Mouse (Mus musculus): ENCODE results near the gene Raly.
"Not testable (repeated sequence)": the region's sequence is repeated elsewhere in the genome, so short reads cannot be mapped to it uniquely, and the experiment has no call there.

The Raly gene

DNA sequence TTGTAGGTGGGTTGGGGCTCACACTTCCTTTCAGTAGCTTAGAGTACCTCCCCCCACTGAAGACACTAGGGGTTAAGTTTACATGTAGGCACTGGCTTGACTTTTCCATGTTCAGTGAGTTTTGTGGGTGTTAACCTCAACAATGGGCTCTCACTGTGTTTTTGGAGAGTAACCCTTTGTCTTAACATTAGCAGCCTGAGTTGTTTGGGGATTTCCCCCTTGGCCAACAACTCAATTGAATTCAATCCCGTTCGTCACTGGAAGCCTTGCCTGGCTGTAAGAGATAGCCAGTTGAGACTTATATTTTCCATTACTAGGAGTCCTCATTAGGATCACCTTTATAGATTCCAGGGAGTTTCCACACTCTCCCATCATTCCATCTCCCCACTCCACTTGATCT, 45.6 kb downstream of the Raly start:
- no peak for DNase-seq (ENCODE audit: low read depth)

- no peak for DNase-seq (ENCODE audit: low read depth)
Measured at GRCm38 (mm10) chr2:154848086-154848485, 57.2 kb downstream of the Raly start.

GRCm38 (mm10) chr2:154855383-154855782, 64.5 kb downstream of the Raly start:
- DNase-seq (ENCODE audit: low read depth), result peak; percentile 38

- DNase-seq (ENCODE audit: low read depth), result no peak
Measured at GRCm38 (mm10) chr2:154863672-154864071, 72.8 kb downstream of the Raly start.

DNA sequence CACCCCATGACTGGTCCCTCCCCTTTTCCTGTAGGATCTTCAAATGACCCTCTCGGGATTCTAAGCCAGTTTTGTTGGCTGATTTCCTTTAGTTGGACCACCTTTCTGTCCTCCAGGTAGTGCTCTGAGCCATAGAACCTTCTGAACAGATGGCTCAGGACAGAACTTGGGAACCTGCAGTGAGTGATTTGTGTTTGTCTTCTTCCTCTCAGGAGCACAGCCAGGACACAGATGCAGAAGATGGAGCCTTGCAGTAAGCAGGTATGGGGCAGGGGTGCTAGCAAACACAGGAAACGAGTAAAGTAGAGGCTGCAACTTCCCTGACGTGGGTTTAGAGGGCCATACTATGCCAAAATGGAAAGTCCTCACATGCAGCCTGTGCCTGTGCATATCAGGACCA, 74.8 kb downstream of the Raly start:
- DNase-seq (ENCODE audit: low read depth), result no peak

- DNase-seq (ENCODE audit: low read depth), result no peak
Measured at GRCm38 (mm10) chr2:154868106-154868505, 77.2 kb downstream of the Raly start.

- no peak for DNase-seq (ENCODE audit: low read depth)
Measured at GRCm38 (mm10) chr2:154869954-154870641, 79.2 kb downstream of the Raly start.

DNA sequence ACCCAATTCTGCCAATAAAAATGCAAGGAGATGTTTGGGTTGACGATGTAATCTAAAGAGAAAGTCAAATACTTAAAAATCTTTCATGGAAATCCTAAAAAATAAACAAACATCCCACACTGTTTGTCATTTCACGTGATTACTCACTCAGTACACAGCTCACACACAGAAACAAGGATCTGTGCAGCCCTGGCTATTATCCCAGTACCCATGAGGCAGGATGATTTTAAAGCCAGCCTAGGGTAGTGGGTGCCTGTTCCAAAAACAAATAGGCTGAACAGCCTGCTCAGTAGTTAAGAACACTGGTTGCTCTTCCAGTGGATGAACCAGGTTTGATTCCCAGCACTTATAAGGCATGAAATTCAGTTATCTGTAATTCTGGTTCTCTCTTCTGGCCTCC, 85.7 kb downstream of the Raly start:
- no peak for DNase-seq (ENCODE audit: low read depth)

GRCm38 (mm10) chr2:154891585-154891984, 100.7 kb downstream of the Raly start:
- DNase-seq (ENCODE audit: low read depth), result no peak

- peak; percentile 97 for DNase-seq (ENCODE audit: low read depth)
Measured at GRCm38 (mm10) chr2:154892201-154893044, 101.5 kb downstream of the Raly start, which contains the start of gene Eif2s2. Gene Eif2s2, minus strand, starts transcription at chr2:154892935.

- no peak for DNase-seq (ENCODE audit: low read depth)
Measured at GRCm38 (mm10) chr2:154893045-154893385, 102.1 kb downstream of the Raly start.

- DNase-seq (ENCODE audit: low read depth), result no peak
Measured at GRCm38 (mm10) chr2:154893548-154893947, 102.7 kb downstream of the Raly start.

- DNase-seq (ENCODE audit: low read depth), result not testable (repeated sequence)
Measured at GRCm38 (mm10) chr2:154899004-154899403, 108.1 kb downstream of the Raly start.

DNA sequence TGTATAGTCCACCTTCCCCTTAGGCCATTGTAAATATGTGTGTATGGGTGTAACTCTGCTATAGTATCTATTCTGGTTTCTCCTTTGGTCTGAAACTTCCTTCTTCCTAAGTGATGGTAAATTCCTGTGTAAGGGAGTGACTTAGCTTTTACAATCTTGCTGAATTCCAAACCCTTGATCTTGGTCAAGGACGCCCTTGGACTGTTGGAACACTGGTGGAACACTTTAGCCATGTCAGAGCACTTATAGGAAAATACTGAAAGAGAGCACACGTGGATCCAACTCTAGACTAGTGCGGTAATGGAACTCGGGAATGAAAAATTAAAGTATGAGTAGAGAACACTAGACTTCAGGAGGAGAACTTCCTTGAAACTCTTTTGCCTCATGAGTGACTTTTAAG, 108.5 kb downstream of the Raly start:
- not testable (repeated sequence) for DNase-seq (ENCODE audit: low read depth)

DNA sequence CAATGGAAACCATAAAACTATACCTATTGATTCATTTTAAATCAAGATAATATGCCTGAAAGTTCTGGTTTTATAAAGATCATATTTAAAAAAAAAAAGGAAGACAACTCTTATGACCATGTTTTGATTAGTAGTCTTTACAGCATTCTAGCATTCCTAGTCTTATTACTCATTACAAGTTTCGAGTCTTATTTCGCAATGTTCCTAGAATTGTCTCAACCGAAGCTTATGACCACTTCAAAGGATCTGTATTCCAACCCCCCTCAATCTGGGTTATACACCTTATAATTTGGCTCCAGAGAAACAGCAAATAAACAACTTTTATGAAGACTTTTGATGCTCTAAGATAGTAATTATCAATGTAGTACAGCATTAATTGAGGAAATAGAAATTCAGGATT, 111.2 kb downstream of the Raly start:
- peak; percentile 25 for DNase-seq (ENCODE audit: low read depth)

- DNase-seq (ENCODE audit: low read depth), result no peak
Measured at GRCm38 (mm10) chr2:154905796-154906195, 114.9 kb downstream of the Raly start.

- not testable (repeated sequence) for DNase-seq (ENCODE audit: low read depth)
Measured at GRCm38 (mm10) chr2:154908223-154908622, 117.3 kb downstream of the Raly start.

- no peak for DNase-seq (ENCODE audit: low read depth)
Measured at GRCm38 (mm10) chr2:154909789-154910188, 118.9 kb downstream of the Raly start.

- no peak for DNase-seq (ENCODE audit: low read depth)
Measured at GRCm38 (mm10) chr2:154915922-154916541, 125.1 kb downstream of the Raly start.

DNA sequence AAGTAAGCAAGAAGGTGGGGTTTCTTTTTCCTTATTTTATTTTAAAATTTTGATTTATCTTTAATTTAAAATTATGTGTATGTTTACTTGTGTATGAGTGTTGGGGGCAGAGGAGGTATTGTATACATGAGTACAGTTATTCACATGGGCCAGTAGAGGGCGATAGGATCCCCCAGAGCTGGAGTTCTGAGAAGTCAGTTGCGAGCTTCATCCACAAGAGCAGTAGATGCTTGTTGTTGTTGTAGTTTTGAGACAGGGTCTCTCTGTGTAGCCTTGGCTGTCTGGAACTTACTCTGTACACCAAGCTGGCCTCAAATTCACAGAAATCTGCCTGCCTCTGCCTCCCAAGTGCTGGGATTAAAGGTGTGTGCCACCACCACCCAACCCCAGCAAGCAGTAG, 125.7 kb downstream of the Raly start:
- DNase-seq (ENCODE audit: low read depth), result no peak
